Mouse (Mus musculus): Measurements from ENCODE around the gene Fzd4. TPM values are rescaled to one million over a fixed set of nuclear protein-coding genes. Genes with fewer than 3 reads are reported as not detected.

Fzd4 gene
- polyA plus RNA-seq, 1 experiment: 5.0 TPM

DNA sequence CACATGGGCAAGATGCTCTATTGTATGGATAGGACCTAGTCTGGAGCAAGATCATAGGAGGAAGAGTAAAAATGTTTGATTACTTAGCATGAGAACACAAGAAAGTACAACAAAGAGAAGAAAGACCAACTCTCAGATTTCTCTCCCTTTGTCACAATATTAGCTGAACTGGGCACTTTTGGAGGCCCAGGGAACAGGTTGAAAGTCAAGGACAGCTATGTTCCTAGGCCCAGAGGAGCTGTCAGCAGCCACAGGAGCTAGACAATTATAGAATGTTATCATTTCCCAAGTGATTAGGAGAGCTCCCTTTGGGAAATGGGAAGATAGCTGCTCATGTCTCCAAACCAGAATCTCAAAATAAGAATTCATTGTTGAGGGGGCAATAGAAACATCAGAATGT lies 56.8 kb downstream of the Fzd4 start:
- no peaks in the 10 kb centered on the region for H3K36me3 ChIP-seq (ENCODE audit: control insufficient read depth, insufficient read depth)
- H3K4me2 ChIP-seq (ENCODE audit: low read depth): no peak overlapping the region
- no peaks in the 10 kb centered on the region for H3K79me2 ChIP-seq (ENCODE audit: control insufficient read depth, insufficient read depth)
- H3K27me3 ChIP-seq (ENCODE audit: control insufficient read depth, insufficient read depth, insufficient read length): no peaks in the 10 kb centered on the region
- no peak overlapping the region for H3K4me3 ChIP-seq
- no peak overlapping the region for H3ac ChIP-seq (ENCODE audit: control insufficient read depth, insufficient read length)
- TF ChIP-seq MAX (IDR thresholded peaks at IDR 0.05; ENCODE audit: low read depth) (no peak), SRF (IDR thresholded peaks at IDR 0.05; ENCODE audit: control insufficient read depth, insufficient read length, low read depth) (no peak), USF1 (IDR thresholded peaks at IDR 0.05; ENCODE audit: low read depth) (no peak), TCF3 (IDR thresholded peaks at IDR 0.05; ENCODE audit: insufficient read length, low read depth) (no peak), E2F4 (IDR thresholded peaks at IDR 0.05; ENCODE audit: insufficient read depth) (no peak), MYOG (IDR thresholded peaks at IDR 0.05; ENCODE audit: control insufficient read depth in 1 of 3, insufficient read depth in 1 of 3, insufficient read length in 2 of 3, low read depth in 2 of 3) (no peak), REST (IDR thresholded peaks at IDR 0.05; ENCODE audit: insufficient read depth, insufficient read length) (no peak), MYOD1 (IDR thresholded peaks at IDR 0.05; ENCODE audit: control insufficient read depth in 1 of 3, insufficient read length in 2 of 3, low read depth in 2 of 3) (no peak), CEBPB (IDR thresholded peaks at IDR 0.05; ENCODE audit: insufficient read depth, poor library complexity, severe bottlenecking) (no peak), POLR2AphosphoS2 (IDR thresholded peaks at IDR 0.05; ENCODE audit: insufficient read length, low read depth) (no peak), TCF12 (IDR thresholded peaks at IDR 0.05; ENCODE audit: insufficient read depth, poor library complexity, severe bottlenecking) (no peak), POLR2A (IDR thresholded peaks at IDR 0.05; ENCODE audit: insufficient read length, low read depth) (no peak)

DNA sequence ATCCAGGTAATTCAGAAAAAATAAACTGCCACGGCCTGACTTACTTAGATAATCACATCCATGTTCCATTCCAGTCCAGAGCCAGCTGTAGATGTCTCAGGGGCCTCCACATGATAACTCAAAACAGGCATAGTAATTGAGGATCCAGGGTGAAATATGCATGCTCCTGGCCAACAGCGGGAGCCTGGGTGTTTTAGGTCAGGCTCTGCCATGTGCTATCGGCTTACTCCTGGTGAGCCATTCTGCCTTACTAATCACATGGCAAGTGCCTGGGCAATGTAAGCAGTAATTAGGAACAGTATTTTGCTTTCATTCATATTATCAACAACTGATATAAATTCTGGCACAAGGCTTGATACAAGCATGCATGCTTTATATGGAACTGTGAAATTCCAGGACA lies 57.2 kb downstream of the Fzd4 start:
- no peak overlapping the region for H3ac ChIP-seq (ENCODE audit: control insufficient read depth, insufficient read length)
- no peaks in the 10 kb centered on the region for H3K27me3 ChIP-seq (ENCODE audit: control insufficient read depth, insufficient read depth, insufficient read length)
- H3K4me3 ChIP-seq: no peak overlapping the region
- no peaks in the 10 kb centered on the region for H3K79me2 ChIP-seq (ENCODE audit: control insufficient read depth, insufficient read depth)
- no peak overlapping the region for H3K4me2 ChIP-seq (ENCODE audit: low read depth)
- H3K36me3 ChIP-seq (ENCODE audit: control insufficient read depth, insufficient read depth): no peaks in the 10 kb centered on the region
- TF ChIP-seq CEBPB (IDR thresholded peaks at IDR 0.05; ENCODE audit: insufficient read depth, poor library complexity, severe bottlenecking): no peak
- TF ChIP-seq POLR2AphosphoS2 (IDR thresholded peaks at IDR 0.05; ENCODE audit: insufficient read length, low read depth): no peak

Other genes starting within 250 kb of the Fzd4 start
- 13.1 TPM for gene Tmem135, start 133 bp upstream of the Fzd4 start, polyA plus RNA-seq (2012; fragmentation: generic; extraction: Trizol)
- 98.5 TPM for gene Prss23, start 122.8 kb downstream of the Fzd4 start, polyA plus RNA-seq (2012; fragmentation: generic; extraction: Trizol)
- 7.8 TPM for gene Me3, start 228.0 kb downstream of the Fzd4 start, polyA plus RNA-seq (2012; fragmentation: generic; extraction: Trizol)

All from myocyte (in vitro differentiated cells).